Mouse (Mus musculus): ENCODE results near the gene Lrrc63.

Gene Lrrc63

DNA sequence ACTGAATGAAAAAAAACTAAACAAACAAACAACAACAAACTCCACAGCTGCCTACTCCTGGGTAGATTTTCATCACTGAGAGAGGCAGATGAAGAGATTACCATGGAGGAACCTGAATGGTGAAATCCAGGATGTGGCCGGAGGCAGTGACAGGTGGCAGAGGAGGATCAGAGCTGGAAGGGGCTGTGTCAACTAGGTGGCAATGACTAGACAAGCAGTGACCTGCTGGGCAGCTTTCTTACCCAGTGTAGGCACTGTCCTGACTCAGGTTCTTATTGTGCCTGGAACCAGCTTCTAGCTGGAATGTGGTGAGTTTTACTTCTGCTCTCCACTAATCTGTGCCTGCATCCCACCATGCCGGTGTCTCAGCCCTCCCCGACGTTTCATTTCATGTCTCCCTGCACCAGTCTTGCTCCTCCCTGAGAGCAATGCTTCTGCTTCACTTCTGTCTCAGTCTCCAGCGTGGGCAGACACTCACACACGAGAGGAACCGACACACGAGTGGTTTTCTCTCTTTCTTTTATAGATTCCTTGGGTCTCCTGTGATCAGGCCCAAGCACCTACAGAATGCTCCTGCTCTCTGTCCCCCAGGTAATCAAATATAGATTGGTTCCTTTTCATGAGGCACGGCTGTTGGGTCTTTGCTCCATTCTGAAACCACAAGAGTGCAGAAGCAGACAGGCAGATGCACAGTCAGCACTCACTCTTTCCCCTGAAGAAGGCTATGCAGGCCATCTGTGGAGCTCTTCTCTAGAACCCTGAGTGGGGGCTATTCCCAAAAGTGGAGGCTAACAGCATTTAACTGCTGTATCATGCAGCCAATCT, 44.3 kb upstream of the Lrrc63 start:
- Histone ChIP-seq H3K27me3 (ENCODE audit: insufficient read depth, low read length) (peaks cover 35% of the 10 kb centered on the region), H3K4me3 (replicated peaks; ENCODE audit: low read length) (no peak overlapping the region), H3K9me3 (ENCODE audit: low read length) (no peaks in the 10 kb centered on the region), H3K36me3 (ENCODE audit: insufficient read depth, low read length) (no peaks in the 10 kb centered on the region), H3K4me1 (replicated peaks; ENCODE audit: low read depth, low read length) (peaks cover 17% of the 10 kb centered on the region)
- TF ChIP-seq CTCF (conservative IDR thresholded peaks at IDR 0.05; ENCODE audit: low read length) (no peak), NANOG (IDR thresholded peaks at IDR 0.05; ENCODE audit: borderline replicate concordance, low read length) (no peak), POU5F1 (IDR thresholded peaks at IDR 0.05; ENCODE audit: borderline replicate concordance, low read length) (no peak)

DNA sequence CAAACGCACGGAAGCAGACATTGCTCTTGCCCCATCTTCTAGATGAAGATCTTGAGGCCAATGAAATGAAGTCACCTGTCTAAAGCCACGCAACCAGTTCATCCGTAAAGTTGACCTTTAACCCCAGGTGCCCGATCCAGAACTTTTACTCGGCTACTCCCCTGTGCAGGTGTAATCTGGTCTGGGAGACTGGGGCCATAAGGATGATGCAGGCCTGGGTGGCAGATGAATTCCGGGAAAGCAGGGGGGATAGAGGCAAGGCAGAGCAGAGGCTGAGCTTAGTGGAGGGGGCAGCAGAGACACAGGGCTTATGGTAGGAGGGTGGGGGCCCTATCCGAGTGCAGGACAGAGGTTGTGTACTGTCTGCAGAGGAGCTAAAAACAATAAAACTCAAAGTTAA, 43.6 kb upstream of the Lrrc63 start:
- TF ChIP-seq CTCF (conservative IDR thresholded peaks at IDR 0.05; ENCODE audit: low read length): no peak
- Histone ChIP-seq H3K4me1 (replicated peaks; ENCODE audit: low read depth, low read length) (peaks cover 10% of the 10 kb centered on the region), H3K4me3 (replicated peaks; ENCODE audit: low read length) (no peak overlapping the region), H3K36me3 (ENCODE audit: insufficient read depth, low read length) (no peaks in the 10 kb centered on the region), H3K9me3 (ENCODE audit: low read length) (no peaks in the 10 kb centered on the region), H3K27me3 (ENCODE audit: insufficient read depth, low read length) (peaks cover 34% of the 10 kb centered on the region)

DNA sequence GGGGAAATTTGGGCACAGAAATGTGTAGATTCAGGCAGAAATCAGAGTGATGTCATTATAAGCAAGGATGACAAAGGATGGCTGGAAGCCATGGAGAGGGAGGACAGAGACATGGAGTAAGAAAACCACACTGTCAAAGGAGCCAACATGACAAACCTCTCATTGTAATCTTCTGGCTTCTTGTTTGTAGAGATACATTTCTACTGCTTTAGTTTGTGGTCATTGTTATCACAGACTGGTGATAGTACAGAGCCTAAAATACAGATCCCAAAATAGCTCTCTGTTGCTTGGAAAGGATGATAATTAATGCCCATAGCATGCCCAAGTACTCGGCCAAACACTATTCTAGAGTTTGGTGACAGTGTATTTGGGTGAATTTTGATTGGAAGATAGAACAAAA, 39.9 kb upstream of the Lrrc63 start:
- Histone ChIP-seq H3K4me3 (replicated peaks; ENCODE audit: low read length) (no peak overlapping the region), H3K36me3 (ENCODE audit: insufficient read depth, low read length) (no peaks in the 10 kb centered on the region), H3K4me1 (replicated peaks; ENCODE audit: low read depth, low read length) (no peaks in the 10 kb centered on the region), H3K27me3 (ENCODE audit: insufficient read depth, low read length) (peaks cover 19% of the 10 kb centered on the region), H3K9me3 (ENCODE audit: low read length) (no peaks in the 10 kb centered on the region)
- TF ChIP-seq CTCF (conservative IDR thresholded peaks at IDR 0.05; ENCODE audit: low read length): no peak
- TF ChIP-seq NANOG (IDR thresholded peaks at IDR 0.05; ENCODE audit: borderline replicate concordance, low read length): no peak
- no peak for TF ChIP-seq POU5F1 (IDR thresholded peaks at IDR 0.05; ENCODE audit: borderline replicate concordance, low read length)

DNA sequence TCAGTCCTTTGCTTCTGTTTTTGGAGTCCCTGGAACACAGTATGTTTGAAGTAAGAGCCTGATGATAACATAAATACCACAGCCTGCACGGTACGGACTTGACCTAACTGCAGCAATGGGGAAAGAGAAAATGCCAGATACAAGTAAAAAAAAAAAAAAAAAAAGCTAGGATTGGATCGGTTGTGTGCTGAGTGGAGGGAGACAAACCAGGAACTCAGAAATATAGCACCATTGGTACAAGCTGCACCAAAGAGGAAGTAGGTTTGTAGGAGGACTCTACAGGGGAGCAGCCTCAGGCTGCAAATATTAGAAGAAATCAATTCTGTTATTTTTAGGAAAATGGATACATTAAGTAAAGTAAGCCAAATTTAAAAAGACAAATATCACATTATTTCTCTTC, 37.8 kb upstream of the Lrrc63 start:
- no peak for TF ChIP-seq CTCF (conservative IDR thresholded peaks at IDR 0.05; ENCODE audit: low read length)
- TF ChIP-seq NANOG (IDR thresholded peaks at IDR 0.05; ENCODE audit: borderline replicate concordance, low read length): no peak
- no peak for TF ChIP-seq POU5F1 (IDR thresholded peaks at IDR 0.05; ENCODE audit: borderline replicate concordance, low read length)
- Histone ChIP-seq H3K4me1 (replicated peaks; ENCODE audit: low read depth, low read length) (no peaks in the 10 kb centered on the region), H3K9me3 (ENCODE audit: low read length) (no peaks in the 10 kb centered on the region), H3K27me3 (ENCODE audit: insufficient read depth, low read length) (peaks cover 9% of the 10 kb centered on the region), H3K36me3 (ENCODE audit: insufficient read depth, low read length) (no peaks in the 10 kb centered on the region), H3K4me3 (replicated peaks; ENCODE audit: low read length) (no peak overlapping the region)

DNA sequence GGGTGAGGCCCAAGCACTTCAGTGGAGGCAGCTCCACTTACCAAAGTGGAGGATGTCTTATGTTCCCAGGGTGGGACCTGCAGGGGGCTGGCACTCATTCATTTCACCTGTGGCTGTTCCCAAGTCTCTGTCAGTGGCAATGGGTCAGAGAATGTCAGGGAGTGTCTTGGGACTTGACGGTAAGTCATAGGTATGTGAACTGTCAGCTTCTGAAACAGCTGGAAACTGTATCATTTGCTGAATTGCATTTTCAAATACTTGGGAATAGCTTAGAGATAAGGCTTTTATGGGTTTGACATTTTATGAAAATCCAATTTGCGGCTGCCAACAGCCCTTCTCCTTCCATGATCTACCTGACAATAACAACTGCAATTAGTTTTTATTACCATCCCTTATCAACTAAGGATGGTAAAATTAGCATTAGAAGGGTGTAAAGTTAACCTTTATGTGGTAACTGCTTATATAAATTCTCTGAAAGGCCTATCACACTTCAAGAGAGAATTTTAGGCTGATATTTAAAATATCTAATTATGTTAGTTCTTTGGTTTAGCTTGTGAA, 35.0 kb upstream of the Lrrc63 start:
- Histone ChIP-seq H3K4me3 (replicated peaks; ENCODE audit: low read length) (no peak overlapping the region), H3K27me3 (ENCODE audit: insufficient read depth, low read length) (peaks cover 9% of the 10 kb centered on the region), H3K36me3 (ENCODE audit: insufficient read depth, low read length) (no peaks in the 10 kb centered on the region), H3K4me1 (replicated peaks; ENCODE audit: low read depth, low read length) (no peaks in the 10 kb centered on the region), H3K9me3 (ENCODE audit: low read length) (no peaks in the 10 kb centered on the region)
- TF ChIP-seq POU5F1 (IDR thresholded peaks at IDR 0.05; ENCODE audit: borderline replicate concordance, low read length) (no peak), NANOG (IDR thresholded peaks at IDR 0.05; ENCODE audit: borderline replicate concordance, low read length) (no peak), CTCF (conservative IDR thresholded peaks at IDR 0.05; ENCODE audit: low read length) (no peak)

DNA sequence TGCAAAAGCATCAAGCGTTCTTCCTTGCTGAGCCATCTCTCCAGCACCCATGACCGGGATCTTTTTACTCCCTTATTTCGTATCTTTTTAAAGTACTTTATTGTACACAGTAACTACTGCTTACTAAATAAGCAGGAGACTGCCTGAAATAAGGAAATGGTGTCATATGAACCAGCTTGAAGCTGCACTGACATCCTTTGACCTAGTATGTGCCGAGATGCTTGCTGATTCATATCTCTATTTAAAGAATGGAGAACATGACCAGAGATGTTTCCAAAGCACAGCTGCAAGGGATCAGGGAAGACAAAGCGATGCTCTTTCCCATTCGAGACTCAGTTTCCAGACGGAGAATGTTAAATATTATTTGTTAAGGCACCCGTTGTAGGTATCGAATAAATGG, 33.7 kb upstream of the Lrrc63 start:
- no peak overlapping the region for H3K4me3 ChIP-seq (replicated peaks; ENCODE audit: low read length)
- no peaks in the 10 kb centered on the region for H3K36me3 ChIP-seq (ENCODE audit: insufficient read depth, low read length)
- no peaks in the 10 kb centered on the region for H3K4me1 ChIP-seq (replicated peaks; ENCODE audit: low read depth, low read length)
- TF ChIP-seq NANOG (IDR thresholded peaks at IDR 0.05; ENCODE audit: borderline replicate concordance, low read length) (no peak), POU5F1 (IDR thresholded peaks at IDR 0.05; ENCODE audit: borderline replicate concordance, low read length) (no peak), CTCF (conservative IDR thresholded peaks at IDR 0.05; ENCODE audit: low read length) (no peak)
- no peaks in the 10 kb centered on the region for H3K9me3 ChIP-seq (ENCODE audit: low read length)
- peaks cover under 1% of the 10 kb centered on the region; the same call in 1 of the 2 replicates for H3K27me3 ChIP-seq (ENCODE audit: insufficient read depth, low read length)

DNA sequence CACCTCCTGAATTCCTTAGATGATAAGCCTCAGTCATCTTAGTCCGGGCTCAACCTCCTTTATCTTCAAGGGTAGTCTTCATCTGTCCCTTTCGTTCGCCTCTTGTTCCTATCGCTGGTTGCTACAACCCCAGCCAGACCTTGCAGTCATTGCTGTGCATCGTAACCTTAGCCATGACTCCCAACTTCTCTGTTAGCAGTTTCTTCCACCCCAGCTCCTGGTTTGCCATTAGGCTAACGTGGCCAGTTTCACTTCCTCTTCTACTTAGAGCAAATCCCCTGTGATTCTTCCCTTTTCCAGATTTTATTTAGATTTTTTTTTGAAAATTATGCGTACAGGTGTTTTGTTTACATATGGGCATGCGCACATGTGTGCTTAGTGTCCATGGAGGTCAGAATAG, 33.2 kb upstream of the Lrrc63 start:
- TF ChIP-seq CTCF (conservative IDR thresholded peaks at IDR 0.05; ENCODE audit: low read length) (no peak), POU5F1 (IDR thresholded peaks at IDR 0.05; ENCODE audit: borderline replicate concordance, low read length) (no peak), NANOG (IDR thresholded peaks at IDR 0.05; ENCODE audit: borderline replicate concordance, low read length) (no peak)
- H3K27me3 ChIP-seq (ENCODE audit: insufficient read depth, low read length): no peaks in the 10 kb centered on the region
- no peak overlapping the region for H3K4me3 ChIP-seq (replicated peaks; ENCODE audit: low read length)
- H3K36me3 ChIP-seq (ENCODE audit: insufficient read depth, low read length): no peaks in the 10 kb centered on the region
- H3K9me3 ChIP-seq (ENCODE audit: low read length): no peaks in the 10 kb centered on the region
- no peaks in the 10 kb centered on the region for H3K4me1 ChIP-seq (replicated peaks; ENCODE audit: low read depth, low read length)

DNA sequence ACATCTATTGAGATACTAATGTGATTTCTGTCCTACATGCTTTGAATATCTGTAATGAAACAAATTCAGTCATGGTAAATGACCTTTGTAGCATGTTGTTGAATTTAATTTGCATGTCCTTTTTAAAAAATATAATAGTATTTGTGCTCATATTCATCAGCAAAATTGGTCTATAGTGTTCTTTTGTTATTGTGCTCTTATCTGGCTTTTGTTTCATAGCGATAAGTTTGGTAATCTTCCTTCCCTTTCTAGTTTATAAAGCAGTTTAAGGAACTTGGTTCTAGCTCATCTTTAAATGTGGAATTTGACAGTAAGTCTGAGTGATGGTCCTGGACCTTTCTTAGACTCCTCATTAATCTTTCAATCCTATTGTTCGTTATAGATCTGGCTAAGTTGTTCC, 28.7 kb upstream of the Lrrc63 start:
- Histone ChIP-seq H3K27me3 (ENCODE audit: insufficient read depth, low read length) (no peaks in the 10 kb centered on the region), H3K9me3 (ENCODE audit: low read length) (no peaks in the 10 kb centered on the region), H3K4me1 (replicated peaks; ENCODE audit: low read depth, low read length) (no peaks in the 10 kb centered on the region), H3K4me3 (replicated peaks; ENCODE audit: low read length) (no peak overlapping the region), H3K36me3 (ENCODE audit: insufficient read depth, low read length) (no peaks in the 10 kb centered on the region)
- TF ChIP-seq NANOG (IDR thresholded peaks at IDR 0.05; ENCODE audit: borderline replicate concordance, low read length) (no peak), POU5F1 (IDR thresholded peaks at IDR 0.05; ENCODE audit: borderline replicate concordance, low read length) (no peak), CTCF (conservative IDR thresholded peaks at IDR 0.05; ENCODE audit: low read length) (no peak)

DNA sequence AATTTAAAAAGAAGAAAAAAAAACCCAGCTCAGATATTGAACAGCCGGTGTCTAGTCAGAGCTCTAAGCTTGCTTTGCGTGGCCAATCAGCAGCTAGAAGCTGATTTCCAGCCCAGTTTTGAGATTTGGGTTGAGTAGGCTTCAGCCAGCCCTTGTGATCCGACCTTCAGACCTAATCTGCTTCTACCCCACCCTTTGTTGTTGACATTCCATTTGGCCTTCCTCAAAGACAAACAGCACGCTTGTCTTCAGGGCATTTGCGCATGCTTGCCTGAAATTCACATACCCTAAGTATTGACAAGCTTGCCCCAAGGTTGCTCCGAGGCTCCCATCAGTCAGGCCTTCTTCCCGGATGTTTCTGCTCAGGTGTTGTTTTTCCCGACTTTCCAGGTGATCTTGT, 23.8 kb upstream of the Lrrc63 start:
- no peaks in the 10 kb centered on the region for H3K27me3 ChIP-seq (ENCODE audit: insufficient read depth, low read length)
- no peaks in the 10 kb centered on the region for H3K36me3 ChIP-seq (ENCODE audit: insufficient read depth, low read length)
- no peak overlapping the region for H3K4me3 ChIP-seq (replicated peaks; ENCODE audit: low read length)
- H3K4me1 ChIP-seq (replicated peaks; ENCODE audit: low read depth, low read length): no peaks in the 10 kb centered on the region
- H3K9me3 ChIP-seq (ENCODE audit: low read length): no peaks in the 10 kb centered on the region
- TF ChIP-seq NANOG (IDR thresholded peaks at IDR 0.05; ENCODE audit: borderline replicate concordance, low read length) (no peak), POU5F1 (IDR thresholded peaks at IDR 0.05; ENCODE audit: borderline replicate concordance, low read length) (no peak), CTCF (conservative IDR thresholded peaks at IDR 0.05; ENCODE audit: low read length) (no peak)
